In genomic region chr13:19927807-19928206, GRCm38 (mm10) we compare ENCODE assay signal across 11 mouse cellular contexts.
"Had no signal": no experiment of that assay in that cellular context is flagged by ENCODE, and none has a peak within 500 bp of the region (broad histone marks: within the 10 kb centered on the region; RNA-seq: fewer than 3 reads in every experiment).

No protein-coding gene starts in this region.

- DNase-seq: kidney, adult 18-20 months; kidney, adult 9 months; kidney, postnatal 25 days; layer of hippocampus, adult 9-11 months; liver, embryonic 13.5 days; lung, adult 2 months; midbrain, embryonic 14.5 days; right cerebral cortex, adult 18-20 months; right cerebral cortex, postnatal 14 days; spleen, adult 18-20 months; thymus, postnatal 25 days had no signal
